14 mouse cellular contexts compared by ENCODE assay signal in the genomic region with DNA sequence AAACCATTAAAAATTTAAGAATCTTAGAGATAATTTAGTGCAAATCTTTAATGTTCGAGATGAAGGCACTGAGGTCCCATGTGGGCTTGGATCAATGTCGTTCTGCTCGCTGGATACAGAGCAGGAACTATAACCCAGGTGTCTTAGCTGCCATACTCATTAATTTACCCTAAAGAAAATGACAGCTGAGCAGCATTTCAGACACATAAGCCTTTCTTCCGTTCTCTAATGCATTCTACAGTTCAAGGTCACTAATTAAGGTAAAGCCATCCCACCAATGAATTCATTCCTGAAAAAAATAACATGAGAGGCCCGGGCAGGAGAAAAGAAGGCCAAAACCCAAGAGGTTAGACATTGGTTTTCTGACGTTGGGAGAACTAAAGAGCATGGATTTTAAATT.
"Had no signal": no experiment of that assay in that cellular context is flagged by ENCODE, and none has a peak within 500 bp of the region (broad histone marks: within the 10 kb centered on the region; RNA-seq: fewer than 3 reads in every experiment).

No protein-coding gene starts in this region.

- H3K4me3 ChIP-seq: layer of hippocampus, adult 2 months; limb, embryonic 12.5 days; liver, embryonic 13.5 days; lung, embryonic 15.5 days; megakaryocyte, embryonic 14.5 days had no signal

- ATAC-seq: liver, postnatal 0 days had no signal

- H3K4me2 ChIP-seq: limb, embryonic 12.5 days; liver, embryonic 13.5 days; lung, embryonic 15.5 days had no signal

- H3K27ac ChIP-seq: kidney, postnatal 0 days; layer of hippocampus, adult 2 months; limb, embryonic 12.5 days; liver, embryonic 13.5 days; lung, embryonic 15.5 days; macrophage; stomach, postnatal 0 days had no signal

- DNase-seq: kidney, adult 9 months; kidney, postnatal 4 days; liver; liver, embryonic 13.5 days; liver, postnatal 0 days; lung, postnatal 14 days; thymus, postnatal 4 days had no signal

- H3K36me3 ChIP-seq: limb, embryonic 12.5 days; liver, embryonic 13.5 days; lung, embryonic 15.5 days had no signal

- H3K9ac ChIP-seq: limb, embryonic 12.5 days; liver, embryonic 13.5 days; liver, postnatal 0 days; lung, embryonic 15.5 days had no signal

- H3K9me3 ChIP-seq: limb, embryonic 12.5 days; liver, embryonic 13.5 days; lung, embryonic 15.5 days; megakaryocyte, embryonic 14.5 days had no signal

- H3K27me3 ChIP-seq: limb, embryonic 12.5 days; liver, embryonic 13.5 days; lung, embryonic 15.5 days; megakaryocyte, embryonic 14.5 days had no signal

- H3K4me1 ChIP-seq: limb, embryonic 12.5 days; liver, embryonic 13.5 days; lung, embryonic 15.5 days; megakaryocyte, embryonic 14.5 days had no signal
